Mouse (Mus musculus) urinary bladder, postnatal 10 days (tissue): ENCODE results near the gene Ptges.
"Not testable (repeated sequence)": the region's sequence is repeated elsewhere in the genome, so short reads cannot be mapped to it uniquely, and the experiment has no call there.

Experiments used
- DNase-seq: peaks from one replicate; pipeline ENCODE4 v3.0.0; 2022; ENCODE audit warnings: low spot score

Ptges gene

DNA sequence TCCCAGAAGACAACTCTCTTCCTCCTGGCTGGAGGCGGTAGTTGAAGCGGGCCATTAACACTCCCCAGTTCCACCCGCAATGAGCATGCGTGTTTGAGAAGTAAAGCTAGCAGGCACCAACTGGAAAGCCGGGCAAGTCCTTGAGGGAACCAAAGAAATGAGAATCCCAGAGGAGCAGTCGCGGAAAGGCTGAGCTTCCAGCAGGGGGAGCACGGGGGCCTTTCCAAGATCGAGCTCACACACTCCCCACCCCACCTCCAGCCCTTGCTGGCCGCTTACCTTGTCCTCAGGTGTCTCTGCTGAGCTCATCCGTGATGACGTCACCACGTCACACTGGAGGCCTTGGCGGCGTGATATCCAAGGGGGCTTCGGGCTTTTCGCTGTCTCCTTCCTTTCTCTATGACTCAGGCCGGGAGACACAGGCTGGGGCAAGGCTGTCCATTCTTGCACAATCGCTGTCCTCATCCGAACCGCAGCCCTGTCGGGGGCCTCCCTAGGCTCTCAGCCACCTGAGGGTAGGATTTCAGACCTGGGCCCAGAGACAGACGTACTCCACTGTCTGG lies at the start of gene Ptges:
Gene Ptges, minus strand, starts transcription at position 381 of the 563 bp plus-strand sequence.
- peak; percentile 21 for DNase-seq

DNA sequence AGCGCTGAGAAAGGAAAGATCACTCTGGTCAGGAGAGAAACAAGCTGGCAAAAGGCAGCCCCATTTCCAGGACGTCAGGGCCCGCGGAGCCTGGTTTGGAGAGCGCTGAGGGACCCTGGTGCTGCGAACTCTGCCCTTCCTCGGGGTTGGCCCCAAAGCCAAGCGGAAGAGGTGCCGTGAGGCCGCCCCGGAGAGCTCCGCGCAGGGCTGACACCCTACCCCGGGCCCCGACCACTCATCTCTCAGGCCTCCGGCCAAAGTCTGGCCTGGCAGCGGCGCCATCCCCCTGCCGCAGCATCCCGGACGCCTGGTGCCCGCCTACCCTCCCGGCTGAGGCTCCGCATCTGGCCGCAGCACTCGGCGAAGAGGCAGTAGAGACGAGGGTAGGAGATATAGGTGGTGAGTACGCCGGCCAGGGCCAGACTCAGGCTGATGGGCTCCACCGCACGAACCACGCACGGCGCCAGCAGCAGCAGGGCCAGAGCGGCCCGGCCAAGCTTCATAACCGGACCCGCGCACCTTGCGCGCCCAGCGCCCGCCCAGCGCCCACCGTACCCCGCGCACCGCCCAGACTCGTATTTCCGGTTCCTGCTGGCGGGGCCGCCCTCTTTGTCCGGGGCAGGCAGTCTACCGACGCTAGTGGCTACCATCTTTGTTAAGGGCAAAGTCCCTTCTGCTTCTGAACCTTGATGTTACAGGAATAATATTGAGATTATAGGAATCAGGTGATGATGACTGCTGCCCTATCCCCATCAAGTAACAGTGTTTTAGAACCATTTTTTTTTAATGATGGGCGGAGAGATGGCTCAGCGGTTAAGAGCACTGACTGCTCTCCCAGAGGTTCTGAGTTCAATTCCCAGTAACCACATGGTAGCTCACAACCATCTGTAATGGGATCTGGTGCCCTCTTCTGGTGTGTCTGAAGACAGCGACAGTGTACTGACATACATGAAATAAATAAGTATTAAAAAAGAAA lies 38.0 kb upstream of the Ptges start, which contains the start of gene Tor1a:
Gene Tor1a, minus strand, starts transcription at position 582 of the 976 bp plus-strand sequence.
- DNase-seq, result peak; percentile 61

DNA sequence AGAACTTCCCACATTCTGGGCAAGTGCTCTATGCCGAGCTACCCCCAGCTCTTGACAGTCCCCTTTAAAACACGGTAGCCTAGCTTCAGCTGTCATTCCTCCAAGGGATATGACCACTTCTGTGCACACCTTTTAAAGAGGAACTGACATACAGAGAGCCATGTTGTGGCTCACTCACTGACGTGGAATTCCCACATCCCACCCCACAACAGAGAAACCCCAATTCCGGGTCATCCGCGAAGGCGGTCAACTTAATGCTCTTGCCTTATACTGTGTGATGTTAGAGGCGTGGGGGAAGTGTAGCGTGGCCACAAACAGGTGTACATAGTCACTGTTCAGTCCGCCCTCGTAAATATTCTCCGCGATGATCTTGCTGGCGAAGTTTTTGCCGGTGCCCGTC lies 37.2 kb upstream of the Ptges start:
- no peak for DNase-seq

DNA sequence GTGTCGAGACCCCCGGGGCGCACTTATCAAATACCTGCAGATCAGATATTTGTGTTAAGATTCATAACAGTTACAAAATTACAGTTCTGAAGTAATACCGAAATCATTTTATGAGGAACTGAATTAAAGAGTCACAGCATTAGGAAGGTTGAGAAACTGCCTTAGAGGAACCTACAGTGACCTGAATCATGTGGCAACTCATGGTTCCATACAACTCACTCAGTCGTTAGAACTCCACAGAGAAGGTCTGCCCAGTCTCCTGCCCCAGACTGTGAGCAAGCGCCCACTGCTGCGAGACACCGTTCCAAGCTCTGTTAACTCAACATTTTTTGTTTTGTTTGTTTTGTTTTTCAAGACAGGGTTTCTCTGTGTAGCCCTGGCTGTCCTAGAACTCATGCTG lies 36.0 kb upstream of the Ptges start:
- DNase-seq, result no peak

DNA sequence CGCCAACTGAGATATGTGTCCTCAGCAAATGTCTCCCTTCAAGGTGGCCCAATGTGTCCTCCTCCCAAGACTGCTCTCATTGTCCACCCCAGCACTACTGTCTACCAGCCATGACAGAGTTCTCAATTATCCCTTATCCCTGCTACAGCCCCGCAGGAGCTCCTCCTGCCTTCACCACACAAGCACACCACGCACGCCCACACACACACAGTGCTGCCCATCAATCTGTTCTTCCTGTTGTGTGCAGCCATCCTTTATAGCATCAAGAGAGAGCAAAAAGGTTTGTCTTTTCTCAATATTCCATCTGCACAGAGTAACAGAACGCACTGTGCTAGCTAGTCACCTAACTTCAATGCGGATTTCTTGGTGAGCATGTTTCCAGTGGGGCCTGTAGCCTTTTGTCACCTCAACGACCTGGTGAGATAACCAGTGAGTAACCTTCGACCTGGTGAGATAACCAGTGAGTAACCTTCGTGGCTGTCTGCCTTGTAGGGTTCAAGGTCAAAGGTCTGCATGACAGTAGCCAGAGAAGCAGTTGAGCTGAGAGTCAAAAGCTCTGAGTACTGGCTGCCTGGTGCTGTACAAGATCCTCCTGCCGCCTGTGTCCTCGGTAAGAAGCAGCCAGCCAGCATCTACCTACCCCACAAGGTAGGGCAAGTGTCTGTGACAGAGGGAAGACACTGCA lies 33.0 kb upstream of the Ptges start:
- no peak for DNase-seq

DNA sequence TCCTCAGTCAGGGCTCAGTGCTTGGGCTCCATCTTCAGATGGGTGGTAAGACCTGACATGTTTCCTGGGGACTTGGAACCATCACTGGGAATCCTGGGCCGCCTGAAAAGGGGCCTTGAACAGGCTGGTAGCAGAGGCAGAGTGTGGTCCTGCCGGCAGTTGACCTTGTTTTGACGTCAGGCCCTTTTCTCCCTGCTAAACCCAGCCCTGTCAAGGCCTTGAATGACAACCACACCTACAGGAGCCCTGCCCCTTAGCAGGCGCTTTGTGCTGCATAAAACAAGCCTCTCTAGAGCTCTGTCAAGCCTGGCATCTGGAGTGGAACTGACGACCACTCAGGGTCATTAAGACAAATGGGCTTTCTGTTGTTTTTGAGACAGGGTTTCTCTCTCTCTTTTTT lies 30.2 kb upstream of the Ptges start:
- no peak for DNase-seq

DNA sequence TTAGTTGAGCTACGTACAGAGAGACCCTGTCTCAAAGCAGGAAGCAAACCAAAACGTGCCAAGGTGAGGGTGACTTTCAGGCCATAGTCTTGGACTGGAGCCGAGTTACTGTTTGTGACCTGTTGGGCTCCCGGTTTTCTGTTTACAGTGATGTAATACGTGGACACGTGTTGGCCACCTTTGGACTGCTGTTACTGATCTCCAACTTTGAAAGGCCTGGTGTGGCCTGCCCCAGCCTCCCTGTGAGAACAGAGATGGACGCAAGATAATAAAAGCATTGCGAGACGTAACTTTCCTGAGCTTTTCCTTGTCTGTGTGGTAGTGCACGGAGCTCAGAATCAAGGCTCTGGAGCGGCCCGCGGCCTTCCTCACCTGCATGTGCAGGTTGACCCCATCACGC lies 29.1 kb upstream of the Ptges start:
- no peak for DNase-seq

DNA sequence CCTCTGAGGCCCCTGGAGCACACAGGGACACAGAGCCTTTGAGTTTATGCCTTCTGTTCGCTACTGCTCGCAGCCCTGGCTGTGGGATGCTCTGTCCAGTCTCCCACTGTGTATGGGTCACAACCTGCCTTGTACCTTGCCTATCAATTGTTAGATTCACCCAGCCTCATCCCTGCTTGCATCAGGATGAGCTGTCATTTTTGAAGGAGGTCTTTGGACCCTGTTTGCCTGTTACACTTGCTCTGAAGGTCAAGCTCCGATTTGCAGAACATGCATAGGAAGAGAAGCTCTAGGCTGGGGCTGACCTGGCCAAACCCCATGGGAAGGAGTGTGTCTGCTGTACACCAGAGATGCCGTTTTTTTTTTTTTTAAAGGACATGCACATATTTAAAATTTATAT lies 27.8 kb upstream of the Ptges start:
- no peak for DNase-seq

DNA sequence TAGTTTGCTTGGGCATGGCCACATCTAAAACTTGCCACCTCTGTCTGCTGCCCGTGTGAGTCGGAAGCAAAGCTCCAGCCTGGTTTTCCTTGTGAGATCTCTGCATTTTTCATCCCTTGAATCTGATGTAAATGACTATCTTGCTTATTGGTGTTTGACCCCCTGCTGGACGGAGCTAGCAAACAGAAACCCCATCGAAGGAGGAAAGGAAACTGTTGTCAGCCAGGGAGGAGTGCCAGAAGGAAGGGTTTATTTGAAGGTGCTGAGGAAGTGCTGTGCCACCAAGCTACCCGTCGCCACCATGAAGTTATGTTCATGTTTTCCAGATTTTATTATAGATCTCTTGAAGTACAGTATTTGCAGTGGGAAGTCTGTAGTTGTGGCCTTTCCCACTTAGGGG lies 25.1 kb upstream of the Ptges start:
- no peak for DNase-seq

DNA sequence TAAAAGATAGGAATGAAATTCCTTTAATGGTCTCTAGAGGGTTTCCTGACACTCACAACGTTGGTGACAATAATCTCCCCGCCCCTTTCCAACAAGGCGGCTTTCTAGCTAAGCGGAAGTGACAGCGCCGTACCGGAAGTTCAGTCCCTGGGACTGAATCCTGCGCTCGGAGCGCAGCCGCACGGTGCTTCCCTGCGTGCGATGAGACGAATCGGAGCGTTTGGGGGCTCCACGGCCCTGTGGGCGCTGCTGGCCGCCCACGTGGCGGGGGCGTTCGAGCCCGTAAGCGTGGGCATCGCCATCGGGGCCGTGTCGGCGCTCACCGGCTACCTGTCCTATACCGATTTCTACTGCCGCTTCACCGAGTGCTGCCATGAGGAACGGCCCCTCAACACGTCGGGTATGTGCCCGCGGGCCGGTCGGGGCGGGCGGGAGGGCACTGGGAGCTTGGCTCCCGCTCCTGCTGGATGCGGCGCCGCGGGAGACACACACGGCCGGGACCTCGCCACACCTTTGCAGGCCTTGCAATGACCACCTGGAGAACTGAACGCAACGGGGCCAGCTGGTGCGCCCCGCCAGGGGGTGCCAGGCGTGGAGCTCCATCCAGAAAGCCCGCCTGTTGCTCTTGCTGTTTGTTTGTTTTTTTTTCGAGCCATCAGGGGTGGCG lies 23.3 kb upstream of the Ptges start, which contains the start of gene Tor1b:
Gene Tor1b, plus strand, starts transcription at position 136 of the 667 bp plus-strand sequence.
- DNase-seq, result no peak

DNA sequence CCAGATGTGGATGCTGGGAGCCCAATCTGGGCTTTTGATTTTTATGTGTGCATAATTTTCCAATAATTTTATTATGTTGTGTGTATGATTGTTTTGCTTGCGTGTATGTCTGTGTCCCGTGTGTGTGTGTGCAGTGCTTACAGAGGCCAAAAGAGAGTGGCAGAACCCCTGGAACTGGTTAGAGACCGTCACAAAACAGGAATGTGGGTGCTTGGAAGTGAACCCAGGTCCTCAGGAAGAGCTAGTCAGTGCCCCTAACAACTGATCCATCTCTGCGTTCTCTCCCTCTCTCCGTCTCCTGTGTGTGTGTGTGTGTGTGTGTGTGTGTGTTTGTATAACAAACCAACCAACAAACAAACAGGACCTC lies 22.8 kb upstream of the Ptges start:
- DNase-seq, result no peak

DNA sequence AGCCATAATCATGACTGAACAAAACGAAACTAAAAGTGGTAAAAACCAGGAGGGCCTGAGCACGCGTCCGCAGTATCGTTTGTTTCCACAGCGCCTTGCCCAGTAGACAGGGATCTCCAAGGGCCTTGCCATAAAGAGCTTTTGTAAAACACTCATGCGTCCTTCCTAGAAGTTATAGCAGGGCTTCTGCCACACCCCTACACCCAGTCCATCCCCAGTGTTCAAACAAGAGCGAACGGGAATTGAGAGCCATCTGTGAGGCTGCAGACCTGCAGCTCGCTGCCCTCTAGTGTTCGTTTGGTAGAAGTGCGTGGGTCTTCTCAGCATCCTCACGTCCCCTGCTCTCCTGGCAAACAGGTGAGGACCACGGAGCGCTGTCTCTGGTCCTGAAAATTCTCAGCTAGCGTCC lies 12.9 kb upstream of the Ptges start:
- DNase-seq, result no peak

DNA sequence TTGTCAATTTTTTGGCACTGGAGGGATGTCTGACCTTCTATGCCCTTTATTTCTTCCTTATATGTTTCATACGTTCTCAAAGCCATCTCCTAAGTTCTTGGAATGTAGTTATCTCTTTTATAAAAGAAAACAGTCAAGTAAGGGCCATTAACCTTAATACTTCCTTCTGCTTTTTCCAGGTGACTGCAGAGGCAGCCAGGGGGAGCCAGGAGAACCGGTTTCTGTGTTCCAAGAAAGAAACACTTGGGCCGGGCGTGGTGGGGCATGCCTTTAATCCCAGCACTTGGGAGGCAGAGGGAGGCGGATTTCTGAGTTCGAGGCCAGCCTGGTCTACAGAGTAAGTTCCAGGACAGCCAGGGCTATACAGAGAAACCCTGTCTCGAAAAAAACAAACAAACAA lies 12.5 kb upstream of the Ptges start:
- DNase-seq, result not testable (repeated sequence)

DNA sequence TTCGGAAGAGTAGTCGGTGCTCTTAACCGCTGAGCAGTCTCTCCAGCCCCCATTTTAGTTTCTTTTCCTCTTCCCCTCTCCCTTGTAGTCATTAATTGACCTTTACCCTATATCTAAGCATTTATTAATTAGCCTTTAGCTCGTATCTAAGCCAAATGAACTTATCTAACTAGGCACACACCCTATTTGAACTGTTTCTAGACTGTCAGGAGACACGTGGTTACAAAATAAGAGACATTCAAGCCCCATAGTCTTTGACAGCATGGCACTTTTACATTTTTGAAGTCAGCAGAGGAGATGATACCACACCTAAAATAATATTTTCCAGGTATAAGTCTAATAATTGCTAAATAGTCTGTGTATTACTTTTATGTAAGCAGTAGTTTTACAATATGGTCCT lies 11.9 kb upstream of the Ptges start:
- DNase-seq, result no peak

DNA sequence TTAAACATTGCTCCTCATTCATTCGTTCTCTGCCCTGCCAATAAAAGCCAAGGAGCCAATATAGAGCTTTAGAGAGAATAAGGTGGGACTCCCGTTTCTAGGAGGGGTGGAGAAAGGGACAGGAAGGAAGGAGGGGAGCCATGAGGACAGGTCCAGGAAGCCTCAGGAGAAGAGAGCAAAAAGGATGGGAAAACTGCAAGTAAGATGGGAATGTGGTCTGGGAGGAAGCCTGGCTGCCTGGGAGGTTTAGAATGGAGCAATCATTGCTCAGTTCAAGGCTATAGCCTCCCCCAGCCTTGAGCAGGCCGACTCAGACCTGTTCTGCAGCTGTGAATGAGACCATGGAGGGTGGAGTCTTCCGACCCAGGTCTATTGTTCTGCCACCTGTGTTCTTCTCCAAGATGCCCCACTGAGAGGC lies 8.9 kb upstream of the Ptges start:
- DNase-seq, result no peak

DNA sequence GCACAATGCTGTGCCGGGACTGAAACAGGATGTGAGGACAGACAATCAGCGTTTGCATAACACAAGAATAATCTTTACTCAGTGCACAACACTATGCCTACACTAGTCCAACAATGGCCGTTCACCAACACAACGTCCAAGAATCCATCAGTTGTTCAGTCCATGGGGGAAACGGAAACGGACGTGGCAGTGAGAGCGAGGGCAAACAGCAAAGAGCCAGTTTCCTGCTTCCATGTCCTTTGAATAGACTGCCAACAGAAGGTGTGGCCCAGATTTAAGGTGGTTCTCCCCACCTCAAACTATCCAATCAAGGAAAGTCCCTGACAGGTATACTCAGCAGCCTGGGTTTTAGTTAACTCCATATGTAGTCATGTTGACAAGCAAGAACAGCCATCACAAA lies 8.1 kb upstream of the Ptges start:
- no peak for DNase-seq

DNA sequence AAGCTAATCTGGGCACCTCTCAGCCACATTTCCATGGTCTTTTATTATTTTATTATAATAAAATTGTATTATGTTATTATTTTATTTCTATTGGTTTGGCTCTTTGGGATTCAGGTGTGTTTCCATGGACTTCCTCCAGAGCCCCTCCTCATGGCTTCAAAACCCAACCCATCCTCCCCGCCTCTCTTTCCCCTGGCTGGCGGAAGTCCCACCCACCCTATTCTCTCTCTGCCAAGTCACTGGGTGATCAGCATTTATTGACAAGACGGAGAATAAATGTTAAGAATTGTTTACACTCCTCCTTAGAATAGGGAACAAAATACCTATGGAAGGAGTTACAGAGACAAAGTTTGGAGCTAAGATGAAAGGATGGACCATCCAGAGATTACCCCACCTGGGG lies 7.1 kb upstream of the Ptges start:
- DNase-seq, result no peak

DNA sequence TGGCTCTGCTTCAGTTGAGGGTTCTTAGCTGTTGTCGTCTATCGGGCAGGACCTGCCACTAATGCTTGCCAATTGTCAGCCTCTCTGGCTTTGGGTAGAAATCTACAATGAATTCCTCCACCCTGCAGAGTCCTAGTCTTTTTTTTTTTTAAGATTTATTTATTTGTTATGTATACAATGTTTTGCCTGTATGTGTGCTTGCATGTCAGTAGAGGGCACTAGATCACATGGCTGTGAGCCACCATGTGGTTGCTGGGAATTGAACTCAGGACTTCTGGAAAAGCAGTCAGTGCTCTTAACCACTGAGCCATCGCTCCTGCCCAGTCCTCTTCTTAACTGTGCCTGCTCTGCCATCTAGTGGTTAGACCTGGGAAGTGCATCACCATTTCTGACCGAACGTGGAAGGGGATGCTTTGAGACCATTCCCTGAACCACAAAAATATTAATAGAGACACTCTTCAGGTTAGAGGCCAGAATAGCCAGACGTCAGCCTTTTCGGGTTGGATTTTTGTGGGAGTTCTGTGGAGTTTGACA lies 4.3 kb upstream of the Ptges start:
- peak; percentile 35 for DNase-seq

DNA sequence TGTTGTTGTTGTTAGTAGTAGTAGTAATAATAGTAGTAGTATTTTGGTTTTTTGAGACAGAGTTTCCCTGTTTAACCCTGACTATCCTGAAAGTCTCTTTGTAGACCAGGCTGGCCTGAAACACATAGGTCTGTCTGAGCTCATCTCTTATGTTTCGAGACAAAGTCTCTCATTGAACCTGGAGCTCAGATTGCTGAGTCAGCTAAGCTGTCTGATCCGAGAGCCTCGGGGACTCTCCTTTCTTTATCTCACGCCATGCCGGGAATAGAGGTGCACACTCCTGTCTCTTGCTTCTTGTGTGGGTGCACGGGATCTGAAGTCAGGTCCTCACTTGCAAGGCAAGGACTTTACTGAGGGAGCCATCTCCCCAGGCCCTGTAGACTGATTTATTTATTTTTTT lies 3.4 kb upstream of the Ptges start:
- no peak for DNase-seq

DNA sequence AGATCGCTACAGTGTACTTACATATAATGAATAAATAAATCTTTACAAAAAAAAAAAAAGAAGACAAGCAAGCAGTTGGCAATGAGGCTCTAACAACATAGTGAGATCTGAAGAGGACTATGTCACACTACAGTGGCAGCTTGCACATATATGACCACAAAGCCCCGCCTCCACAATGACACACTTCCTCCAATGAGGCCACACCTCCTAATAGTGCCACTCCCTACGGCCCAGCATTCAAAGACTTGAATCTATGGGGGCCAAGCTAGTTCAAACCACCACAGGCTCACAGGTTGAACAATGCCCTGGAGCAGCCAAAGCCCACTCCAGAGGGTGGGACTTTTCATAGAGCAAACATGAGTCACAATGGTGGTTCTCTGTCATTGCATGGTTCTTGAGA lies 2.3 kb upstream of the Ptges start:
- DNase-seq, result no peak

DNA sequence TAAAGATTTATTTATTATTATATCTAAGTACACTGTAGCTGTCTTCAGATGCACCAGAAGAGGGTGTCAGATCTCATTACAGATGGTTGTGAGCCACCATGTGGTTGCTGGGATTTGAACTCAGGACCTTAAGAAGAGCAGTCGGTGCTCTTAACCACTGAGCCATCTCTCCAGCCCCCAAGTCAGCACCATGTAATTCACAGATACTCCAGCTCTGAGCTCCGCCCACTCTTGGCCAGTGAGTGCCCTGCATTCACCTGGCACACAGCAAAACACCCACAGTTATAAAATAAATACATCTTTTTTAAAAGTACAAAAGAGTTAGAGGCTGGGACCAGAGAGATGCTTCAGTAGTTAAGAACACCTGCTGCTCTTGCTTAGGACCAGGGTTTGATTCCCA lies 1.2 kb upstream of the Ptges start:
- not testable (repeated sequence) for DNase-seq

DNA sequence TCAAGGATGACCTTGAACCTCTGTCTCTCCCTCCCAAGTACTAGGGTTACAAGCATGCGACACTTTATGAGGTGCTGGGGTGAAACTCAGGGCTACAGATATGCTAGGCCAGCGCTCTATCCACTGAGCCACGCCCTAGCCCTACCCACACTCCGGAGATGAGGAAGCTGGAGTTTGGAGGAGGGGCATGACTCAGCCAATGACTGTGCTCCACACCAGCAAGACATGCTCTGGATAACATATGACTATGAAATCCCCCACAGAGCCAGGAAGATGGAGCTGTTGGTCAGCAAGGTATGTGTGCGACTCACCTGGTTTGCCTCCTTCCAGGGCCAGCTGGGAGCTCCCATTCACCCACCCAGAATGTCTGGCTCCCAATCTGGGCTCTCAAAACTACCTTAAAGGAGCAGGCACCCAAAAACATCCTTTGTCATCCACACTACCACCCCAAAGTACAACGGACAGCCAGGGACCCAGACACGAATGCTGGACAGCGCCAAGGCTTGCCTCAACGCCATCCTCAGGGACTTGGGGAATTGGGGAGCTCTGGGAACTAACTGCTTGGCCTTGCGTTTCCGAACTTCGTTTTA lies 675 bp downstream of the Ptges start:
- DNase-seq, result no peak
